Mouse (Mus musculus): ENCODE measurements around the gene Slc27a2.

- TF ChIP-seq POLR2A (IDR thresholded peaks at IDR 0.05; ENCODE audit: borderline replicate concordance, insufficient read depth, low read length): no peak
- TF ChIP-seq CTCF (IDR thresholded peaks at IDR 0.05; ENCODE audit: borderline replicate concordance, insufficient read depth, low read depth, low read length): no peak
Measured at GRCm38 (mm10) chr2:126583960-126584359, 31.8 kb downstream of the Slc27a2 start.
